ENCODE assay signal across 19 mouse cellular contexts in genomic region chr1:156471071-156471470, GRCm38 (mm10). TPM values are rescaled to one million over a fixed set of nuclear protein-coding genes. Genes with fewer than 3 reads are reported as not detected.
DNase-seq lines count a peak whose midpoint lies in the region; ATAC-seq and TF ChIP-seq lines count a peak whose summit lies in the region.
"Had no signal": no experiment of that assay in that cellular context is flagged by ENCODE, and none has a peak within 500 bp of the region (broad histone marks: within the 10 kb centered on the region; RNA-seq: fewer than 3 reads in every experiment).

No protein-coding gene starts in this region.

- peaks cover 5% of the 10 kb centered on the region; the same call in 1 of the 2 replicates for H3K4me1 ChIP-seq in liver, adult 2 months (ENCODE audit: control insufficient read depth, insufficient read depth, low read length)
- H3K4me1 ChIP-seq in brown adipose tissue, adult 24 weeks (ENCODE audit: control insufficient read depth, insufficient read depth, insufficient read length, low read length): no peaks in the 10 kb centered on the region
- peaks cover 11% of the 10 kb centered on the region for H3K4me1 ChIP-seq in liver, embryonic 11.5 days (replicated peaks; ENCODE audit: control insufficient read depth, insufficient read depth, low read length)
- H3K4me1 ChIP-seq in hindbrain, embryonic 12.5 days: peaks cover 7% of the 10 kb centered on the region

- H3K27ac ChIP-seq in liver, adult 2 months (replicated peaks; ENCODE audit: insufficient read depth, low read depth, low read length): no peak overlapping the region
- peak overlapping the region; percentile 34; the same call in 1 of the 2 replicates for H3K27ac ChIP-seq in brown adipose tissue, adult 24 weeks (replicated peaks; ENCODE audit: low read depth, low read length)
- H3K27ac ChIP-seq in liver, embryonic 11.5 days (ENCODE audit: low read depth, low read length): peak overlapping the region; percentile 34; the same call in 1 of the 2 replicates
- H3K27ac ChIP-seq in hindbrain, embryonic 12.5 days: no peak overlapping the region
- H3K27ac ChIP-seq: embryonic facial prominence, embryonic 13.5 days; forebrain, embryonic 13.5 days; limb, embryonic 13.5 days; midbrain, embryonic 13.5 days; neural tube, embryonic 13.5 days had no signal

- 33% methylated on average over 3 of the region's 3 CpGs for WGBS in liver, adult 2 months
- WGBS in liver, embryonic 11.5 days: 71% methylated on average over 3 of the region's 3 CpGs
- 89% methylated on average over 3 of the region's 3 CpGs for WGBS in hindbrain, embryonic 12.5 days

- H3K79me2 ChIP-seq in liver, adult 2 months (ENCODE audit: control insufficient read depth, insufficient read depth, low read length): no peaks in the 10 kb centered on the region

- H3K27me3 ChIP-seq in liver, adult 2 months (ENCODE audit: control insufficient read depth, insufficient read depth, low read length): peaks cover 17% of the 10 kb centered on the region
- H3K27me3 ChIP-seq in liver, embryonic 11.5 days (replicated peaks; ENCODE audit: control insufficient read depth, insufficient read depth, low read length): no peaks in the 10 kb centered on the region
- H3K27me3 ChIP-seq in hindbrain, embryonic 12.5 days: peaks cover 2% of the 10 kb centered on the region; the same call in 1 of the 2 replicates
- H3K27me3 ChIP-seq: embryonic facial prominence, embryonic 13.5 days; forebrain, embryonic 13.5 days; limb, embryonic 13.5 days; midbrain, embryonic 13.5 days; neural tube, embryonic 13.5 days had no signal

- H3K4me2 ChIP-seq in liver, embryonic 11.5 days: peak overlapping the region; percentile 67; the same call in 1 of the 2 replicates
- H3K4me2 ChIP-seq in hindbrain, embryonic 12.5 days (replicated peaks): no peak overlapping the region
- H3K4me2 ChIP-seq: embryonic facial prominence, embryonic 13.5 days; forebrain, embryonic 13.5 days; limb, embryonic 13.5 days; midbrain, embryonic 13.5 days; neural tube, embryonic 13.5 days had no signal

- no peak for ATAC-seq in liver, embryonic 11.5 days (replicated peaks; ENCODE audit: low FRiP score)
- ATAC-seq in monocyte, adult 5-6 weeks (replicated peaks; ENCODE audit: insufficient number of reproducible peaks, low FRiP score, low TSS enrichment, poor library complexity, severe bottlenecking): peak; percentile 72
- no peak for ATAC-seq in hindbrain, embryonic 12.5 days (ENCODE audit: low FRiP score)
- ATAC-seq: activated CD4-positive, CD25-positive, alpha-beta regulatory T cell, adult 4 months; CD4-positive, CD25-positive, alpha-beta regulatory T cell, adult 4 months; forebrain, embryonic 13.5 days; inflammation-experienced regulatory T-cells, adult 6 months; midbrain, embryonic 13.5 days had no signal

- peaks cover 2% of the 10 kb centered on the region; the same call in 1 of the 2 replicates for H3K9me3 ChIP-seq in liver, embryonic 11.5 days (ENCODE audit: control insufficient read depth, low read length)
- peaks cover 14% of the 10 kb centered on the region for H3K9me3 ChIP-seq in hindbrain, embryonic 12.5 days (replicated peaks)

- no peaks in the 10 kb centered on the region for H3K36me3 ChIP-seq in liver, adult 2 months (ENCODE audit: control insufficient read depth, insufficient read depth, low read length)
- H3K36me3 ChIP-seq in liver, embryonic 11.5 days (ENCODE audit: control insufficient read depth, insufficient read depth, low read length): peaks cover 4% of the 10 kb centered on the region; the same call in 1 of the 2 replicates
- H3K36me3 ChIP-seq in hindbrain, embryonic 12.5 days: peaks cover 8% of the 10 kb centered on the region

- intact Hi-C loops in left cerebral cortex, postnatal 36 days (cut with DNase I): no loop called here

- no peak for TF ChIP-seq POLR2A in liver, adult 2 months (IDR thresholded peaks at IDR 0.05; ENCODE audit: extremely low read depth, insufficient read depth, low read length)

- TF ChIP-seq CTCF in liver, adult 2 months (IDR thresholded peaks at IDR 0.05; ENCODE audit: low read depth, low read length): no peak

- H3K9ac ChIP-seq in liver, adult 2 months (ENCODE audit: low read depth, low read length): no peak overlapping the region
- H3K9ac ChIP-seq in liver, embryonic 11.5 days (ENCODE audit: low read depth, low read length): no peak overlapping the region
- H3K9ac ChIP-seq in hindbrain, embryonic 12.5 days: no peak overlapping the region
- H3K9ac ChIP-seq: embryonic facial prominence, embryonic 13.5 days; forebrain, embryonic 13.5 days; limb, embryonic 13.5 days; midbrain, embryonic 13.5 days; neural tube, embryonic 13.5 days had no signal

- H3K4me3 ChIP-seq in liver, adult 2 months (ENCODE audit: insufficient read depth, low read depth, low read length): no peak overlapping the region
- no peak overlapping the region for H3K4me3 ChIP-seq in brown adipose tissue, adult 24 weeks (ENCODE audit: insufficient read depth, low read depth, low read length)
- H3K4me3 ChIP-seq in liver, embryonic 11.5 days (ENCODE audit: low read depth, low read length): no peak overlapping the region
- no peak overlapping the region for H3K4me3 ChIP-seq in hindbrain, embryonic 12.5 days
- H3K4me3 ChIP-seq: embryonic facial prominence, embryonic 13.5 days; forebrain, embryonic 13.5 days; limb, embryonic 13.5 days; midbrain, embryonic 13.5 days; neural tube, embryonic 13.5 days had no signal

- DNase-seq in liver, adult 2 months (ENCODE audit: extremely low read depth, low read depth, low spot score): peak; percentile 48
- no peak for DNase-seq in liver
- DNase-seq in liver, embryonic 11.5 days (ENCODE audit: low spot score): no peak
- DNase-seq in left cerebral cortex, postnatal 36 days (ENCODE audit: low spot score in 2 of 2): no peak
- DNase-seq: cerebellum, postnatal 25 days; thymus, postnatal 25 days had no signal

RNA-seq across cellular contexts. Expression of gene Soat1, which starts 3.1 kb away (rescaled TPM):
- total RNA-seq in liver, adult 2 months (2014; rRNA removed): 5.9 and 7.7 TPM in 2 replicates
- 1.2 and 2.4 TPM in 2 replicates for polyA plus RNA-seq in liver, adult 2 months (2012; rRNA removed)
- polyA plus RNA-seq in brown adipose tissue, adult 24 weeks (2012; ENCODE audit: insufficient read depth, insufficient read length, missing spikeins): 2.0 and 2.1 TPM in 2 replicates
- 29.3 and 32.2 TPM in 2 replicates for polyA plus RNA-seq in liver, embryonic 11.5 days (2014; fragmentation: Nextera tagmentation; extraction: Ambion mirVana)
- 125 to 142 TPM (median 127 TPM) in 3 replicates for total RNA-seq in monocyte, adult 5-6 weeks (2017)
- 10 to 100 TPM; 32.3 to 47.6 TPM for total RNA-seq in left cerebral cortex, postnatal 36 days (2021)
- polyA plus RNA-seq in hindbrain, embryonic 12.5 days (2016; fragmentation: Nextera tagmentation; extraction: Ambion mirVana): 24.4 and 28.2 TPM in 2 replicates

RNA-seq across cellular contexts. Expression of gene Axdnd1, which starts 50.1 kb away (rescaled TPM):
- total RNA-seq in liver, adult 2 months (2014; rRNA removed): not detected in 2 replicates
- polyA plus RNA-seq in liver, adult 2 months (2012; rRNA removed): not detected in 2 replicates
- polyA plus RNA-seq in brown adipose tissue, adult 24 weeks (2012; ENCODE audit: insufficient read depth, insufficient read length, missing spikeins): not detected in 2 replicates
- polyA plus RNA-seq in liver, embryonic 11.5 days (2014; fragmentation: Nextera tagmentation; extraction: Ambion mirVana): 0.05 and 0.18 TPM in 2 replicates
- 1.2 to 7.4 TPM in 2 of 3 replicates, not detected in the other for total RNA-seq in monocyte, adult 5-6 weeks (2017)
- total RNA-seq in left cerebral cortex, postnatal 36 days (2021): under 1 TPM; 0.41 to 0.86 TPM
- polyA plus RNA-seq in hindbrain, embryonic 12.5 days (2016; fragmentation: Nextera tagmentation; extraction: Ambion mirVana): 0.27 and 0.67 TPM in 2 replicates
- total RNA-seq: gastrocnemius, adult 8-10 months had no signal
- polyA plus RNA-seq: activated CD4-positive, CD25-positive, alpha-beta regulatory T cell, adult 4 months; large intestine, adult 2 months had no signal

RNA-seq across cellular contexts. Expression of gene Gm10031, which starts 52.7 kb away (rescaled TPM):
- 13.4 and 13.6 TPM in 2 replicates for total RNA-seq in liver, adult 2 months (2014; rRNA removed)
- polyA plus RNA-seq in liver, adult 2 months (2012; rRNA removed): 9.9 and 11.1 TPM in 2 replicates
- 8.3 and 10.6 TPM in 2 replicates for polyA plus RNA-seq in brown adipose tissue, adult 24 weeks (2012; ENCODE audit: insufficient read depth, insufficient read length, missing spikeins)
- 0.08 and 0.14 TPM in 2 replicates for polyA plus RNA-seq in liver, embryonic 11.5 days (2014; fragmentation: Nextera tagmentation; extraction: Ambion mirVana)
- total RNA-seq in monocyte, adult 5-6 weeks (2017): 6.0 to 10.7 TPM (median 9.9 TPM) in 3 replicates
- total RNA-seq in left cerebral cortex, postnatal 36 days (2021): 10 to 100 TPM; 42.9 to 43.3 TPM
- polyA plus RNA-seq in hindbrain, embryonic 12.5 days (2016; fragmentation: Nextera tagmentation; extraction: Ambion mirVana): 0.20 and 0.50 TPM in 2 replicates

Comparison
In these comparisons a context has a peak if more than half of its experiments do, and no peak if none do; other contexts are left out.
1. H3K27ac ChIP-seq: peak in brown adipose tissue, adult 24 weeks (single experiment) and liver, embryonic 11.5 days (single experiment); none in liver, adult 2 months (single experiment) and hindbrain, embryonic 12.5 days (single experiment).